Mouse (Mus musculus) cerebellum, adult 2 months (tissue): ENCODE measurements at regions not wholly inside any gene's neighbourhood (a gene's known extent, or its start where the extent isn't known, plus 50 kb on each side); places are given as distances from the start of the nearest gene placed in this dataset.

ENCODE experiments used
- CTCF ChIP-seq: fragments of 200-500 bp; IDR thresholded peaks from 2 replicates; pipeline ENCODE4 v1.5.1; 2011; ENCODE audit warnings: low read depth, mild to moderate bottlenecking, control low read depth, low read length, moderate library complexity, borderline replicate concordance; ENCODE audit not compliant: insufficient read depth
- POLR2A ChIP-seq: fragments of 200-500 bp; IDR thresholded peaks from 2 replicates; pipeline ENCODE4 v1.6.1; 2011; ENCODE audit warnings: low read length, control low read depth, borderline replicate concordance; ENCODE audit not compliant: insufficient read depth

DNA sequence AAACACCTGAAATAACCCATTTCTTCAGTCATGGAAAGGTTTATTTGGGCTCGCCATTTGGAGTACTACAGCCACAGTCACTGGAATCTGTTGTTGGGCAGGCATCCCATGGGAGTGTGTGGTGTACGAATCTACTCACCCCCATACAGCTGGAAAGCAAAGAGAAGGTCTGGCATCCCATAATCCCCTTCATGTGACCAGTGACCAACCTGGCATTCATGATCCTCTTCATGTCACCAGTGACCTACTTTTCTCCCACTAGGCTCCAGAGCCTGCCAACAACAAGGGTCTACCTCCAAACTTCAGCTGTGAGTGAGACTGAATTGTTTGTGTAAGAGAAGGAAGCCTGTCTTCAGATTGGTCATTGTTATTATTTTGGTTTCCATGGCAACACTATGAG, 409.0 kb downstream of the Prdm2 start:
- no peak for TF ChIP-seq CTCF
- no peak for TF ChIP-seq POLR2A
